Mouse (Mus musculus): ENCODE results near the gene Gm40193.
A peak's percentile ranks its signal among the peaks of the same experiment; 100 is the strongest.
"Not testable (repeated sequence)": the region's sequence is repeated elsewhere in the genome, so short reads cannot be mapped to it uniquely, and the experiment has no call there.

Gm40193 gene

DNA sequence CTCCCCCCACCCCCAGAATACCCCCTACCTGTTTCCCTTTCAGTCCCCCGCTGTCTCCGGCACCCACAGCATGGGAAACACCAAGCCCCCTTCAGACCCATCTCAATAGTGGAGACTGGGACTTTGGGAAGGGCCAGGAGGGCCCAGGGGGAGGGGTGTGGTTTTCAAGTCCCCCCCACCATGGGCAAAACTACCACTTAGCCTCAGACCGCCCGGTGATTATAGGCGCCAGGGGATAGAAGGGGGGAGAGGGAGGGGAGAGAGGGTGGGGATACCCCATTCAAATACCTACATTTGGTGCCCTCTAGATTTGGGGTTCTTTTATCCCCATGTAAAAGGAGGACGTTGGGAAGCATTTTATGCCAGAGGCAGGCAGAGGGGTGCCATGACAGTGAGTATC lies at the start of gene Gm40193:
Gene Gm40193, minus strand, starts transcription at position 101 of the 400 bp plus-strand sequence.
- DNase-seq (ENCODE audit: low spot score in 2 of 2) = no peak

DNA sequence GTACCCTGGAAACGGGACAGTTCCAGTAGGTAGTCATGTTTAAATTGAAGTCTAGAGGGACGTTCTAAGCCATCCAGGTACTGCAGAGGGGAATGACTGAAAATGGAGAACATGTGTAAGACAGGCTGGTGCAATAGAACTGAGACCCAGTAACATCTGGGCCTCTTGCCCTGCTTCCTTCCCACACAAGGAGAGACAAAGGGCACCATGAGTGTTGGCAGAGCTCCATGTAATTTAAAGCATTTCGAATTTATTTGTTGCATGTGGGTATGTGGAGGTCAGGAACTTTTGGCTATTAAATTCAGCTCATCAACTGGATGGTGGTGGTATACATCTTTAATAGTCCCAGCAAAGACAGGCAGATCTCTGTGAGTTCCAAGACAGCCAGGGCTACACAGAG lies 49.5 kb upstream of the Gm40193 start:
- no peak for DNase-seq (ENCODE audit: low spot score in 2 of 2)

DNA sequence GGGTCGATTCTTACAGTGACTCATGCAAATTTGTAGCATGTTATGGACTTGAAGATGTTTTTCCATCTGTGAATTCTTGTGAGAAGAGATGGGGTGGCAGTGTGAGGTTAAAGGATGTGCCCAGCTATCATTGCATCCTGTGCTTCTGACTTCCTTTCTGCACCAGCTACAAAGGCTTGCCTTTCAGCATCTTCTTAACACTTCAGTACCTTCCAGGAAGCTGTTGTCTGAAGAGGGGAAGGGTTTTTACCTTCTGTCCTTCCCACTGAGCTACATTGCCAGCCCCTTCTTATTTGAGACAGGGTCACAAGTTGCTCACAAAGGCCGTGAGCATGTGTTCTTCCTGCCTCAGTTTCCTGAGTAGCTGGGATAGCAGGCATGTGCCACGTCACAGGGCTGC lies 48.2 kb upstream of the Gm40193 start:
- DNase-seq (ENCODE audit: low spot score in 2 of 2) = peak in 1 of 2 experiments; percentile 20

DNA sequence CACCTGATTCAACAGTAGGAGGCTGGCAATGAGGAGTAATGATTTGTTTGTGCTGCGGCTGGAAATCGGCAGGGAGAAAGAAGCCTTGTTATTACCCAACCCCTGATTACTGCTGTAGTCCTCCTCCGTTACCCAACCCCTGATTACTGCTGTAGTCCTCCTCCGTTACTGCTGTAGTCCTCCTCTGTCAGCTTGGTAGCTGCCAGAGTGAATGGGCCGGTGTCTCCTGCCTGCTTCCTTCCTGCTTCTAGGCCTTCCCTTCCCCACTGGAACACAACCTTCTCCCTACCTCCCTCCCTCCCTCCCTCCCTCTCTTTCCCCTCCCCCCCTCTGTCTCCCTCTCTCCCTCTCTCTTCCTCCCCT lies 47.6 kb upstream of the Gm40193 start:
- no peak for DNase-seq (ENCODE audit: low spot score in 2 of 2)

DNA sequence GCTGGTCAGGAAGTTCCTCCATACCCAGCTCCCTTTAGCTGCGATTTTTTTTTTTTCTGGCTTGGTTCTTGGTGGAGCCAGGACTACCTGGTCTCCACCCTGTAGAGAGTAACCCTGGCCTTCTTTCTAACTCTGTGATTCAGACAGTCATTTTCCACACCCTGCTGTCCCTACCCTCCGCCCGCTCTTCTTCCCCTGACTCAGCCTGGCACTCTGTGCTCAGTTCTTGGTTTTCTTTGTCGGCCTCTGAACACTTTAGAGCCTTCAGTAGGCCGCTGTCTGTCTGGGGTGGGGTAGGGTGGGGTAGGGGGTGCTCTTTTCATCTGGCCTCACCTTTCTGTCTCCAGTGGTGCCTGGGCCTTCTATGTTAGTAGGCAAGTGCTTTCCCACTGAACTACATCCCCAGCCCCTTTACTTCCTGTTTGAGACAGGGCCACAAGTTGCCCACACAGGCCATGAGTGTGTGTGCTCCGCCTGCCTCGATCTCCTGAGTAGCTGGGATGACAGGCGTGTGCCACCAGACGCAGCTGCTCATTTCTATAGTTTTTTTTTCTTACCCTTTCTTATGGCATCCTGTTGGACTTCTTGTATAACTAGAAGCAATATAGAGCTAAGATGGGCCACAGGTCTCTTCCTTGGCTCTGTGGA lies 47.1 kb upstream of the Gm40193 start:
- no peak for DNase-seq (ENCODE audit: low spot score in 2 of 2)

DNA sequence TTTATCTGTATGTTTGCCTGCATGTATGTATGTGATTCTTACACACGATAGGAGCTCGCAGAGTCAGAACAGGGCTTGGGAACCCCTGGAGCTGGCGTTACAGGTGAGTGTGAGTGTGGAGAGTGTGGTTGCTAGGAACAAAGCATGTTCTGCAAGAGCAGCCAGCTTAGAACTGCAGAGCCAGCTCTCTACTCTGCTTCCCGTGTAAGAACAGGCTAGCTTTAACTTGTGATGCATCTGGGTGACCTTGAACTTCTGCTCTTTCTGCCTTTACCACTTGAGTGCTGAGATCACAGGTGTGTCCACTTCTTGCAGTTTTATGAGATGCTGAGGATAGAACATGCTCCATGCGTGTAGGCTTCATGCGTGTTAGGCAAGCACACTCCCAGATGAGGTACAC lies 46.2 kb upstream of the Gm40193 start:
- no peak for DNase-seq (ENCODE audit: low spot score in 2 of 2)

GRCm38 (mm10) chr11:70577201-70577600 lies 44.5 kb upstream of the Gm40193 start:
- DNase-seq (ENCODE audit: low spot score in 2 of 2) = no peak

GRCm38 (mm10) chr11:70573872-70574271 lies 41.1 kb upstream of the Gm40193 start:
- DNase-seq (ENCODE audit: low spot score in 2 of 2) = no peak

- DNase-seq (ENCODE audit: low spot score in 2 of 2) = no peak
Observed at GRCm38 (mm10) chr11:70572348-70572902, 39.7 kb upstream of the Gm40193 start.

- no peak for DNase-seq (ENCODE audit: low spot score in 2 of 2)
Observed at GRCm38 (mm10) chr11:70571641-70572040, 38.9 kb upstream of the Gm40193 start.

DNA sequence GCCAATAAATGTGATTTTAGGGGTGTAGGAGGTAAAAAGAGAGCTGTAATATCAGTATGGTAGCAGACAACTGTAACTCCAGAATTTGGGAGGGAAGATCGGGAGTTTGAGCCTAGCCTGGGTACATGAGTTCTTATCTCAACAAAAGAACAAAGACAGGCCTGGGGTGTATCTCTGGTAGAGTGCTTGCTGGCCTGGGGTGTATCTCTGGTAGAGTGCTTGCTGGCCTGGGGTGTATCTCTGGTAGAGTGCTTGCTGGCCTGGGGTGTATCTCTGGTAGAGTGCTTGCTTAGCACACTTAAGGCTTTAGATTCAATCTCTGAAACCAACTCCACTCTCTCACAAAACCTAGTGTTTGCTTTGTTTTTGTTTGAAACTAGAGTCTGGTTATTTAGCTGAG lies 37.9 kb upstream of the Gm40193 start:
- DNase-seq (ENCODE audit: low spot score in 2 of 2) = not testable (repeated sequence)

DNA sequence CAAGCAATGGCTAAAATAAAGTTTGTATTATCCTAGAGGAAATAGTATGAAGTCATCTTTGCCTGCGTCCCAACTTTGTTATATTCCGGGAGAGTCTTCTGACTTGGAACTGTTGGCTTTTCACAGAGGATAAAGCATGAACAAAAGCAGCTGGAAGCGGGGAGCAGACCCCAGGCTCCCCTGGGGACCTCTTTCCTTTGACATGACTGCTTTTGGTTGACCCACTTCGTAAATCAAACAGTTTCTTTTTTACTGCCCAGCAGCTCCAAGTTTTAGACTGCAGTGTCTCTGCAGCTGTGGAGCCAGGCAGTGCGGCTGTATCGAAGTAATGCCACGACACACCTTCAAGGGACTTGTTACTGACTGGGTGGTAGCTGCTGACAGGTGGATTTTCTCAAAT lies 33.8 kb upstream of the Gm40193 start:
- DNase-seq (ENCODE audit: low spot score in 2 of 2) = no peak

GRCm38 (mm10) chr11:70564276-70564873 lies 31.6 kb upstream of the Gm40193 start:
- no peak for DNase-seq (ENCODE audit: low spot score in 2 of 2)

DNA sequence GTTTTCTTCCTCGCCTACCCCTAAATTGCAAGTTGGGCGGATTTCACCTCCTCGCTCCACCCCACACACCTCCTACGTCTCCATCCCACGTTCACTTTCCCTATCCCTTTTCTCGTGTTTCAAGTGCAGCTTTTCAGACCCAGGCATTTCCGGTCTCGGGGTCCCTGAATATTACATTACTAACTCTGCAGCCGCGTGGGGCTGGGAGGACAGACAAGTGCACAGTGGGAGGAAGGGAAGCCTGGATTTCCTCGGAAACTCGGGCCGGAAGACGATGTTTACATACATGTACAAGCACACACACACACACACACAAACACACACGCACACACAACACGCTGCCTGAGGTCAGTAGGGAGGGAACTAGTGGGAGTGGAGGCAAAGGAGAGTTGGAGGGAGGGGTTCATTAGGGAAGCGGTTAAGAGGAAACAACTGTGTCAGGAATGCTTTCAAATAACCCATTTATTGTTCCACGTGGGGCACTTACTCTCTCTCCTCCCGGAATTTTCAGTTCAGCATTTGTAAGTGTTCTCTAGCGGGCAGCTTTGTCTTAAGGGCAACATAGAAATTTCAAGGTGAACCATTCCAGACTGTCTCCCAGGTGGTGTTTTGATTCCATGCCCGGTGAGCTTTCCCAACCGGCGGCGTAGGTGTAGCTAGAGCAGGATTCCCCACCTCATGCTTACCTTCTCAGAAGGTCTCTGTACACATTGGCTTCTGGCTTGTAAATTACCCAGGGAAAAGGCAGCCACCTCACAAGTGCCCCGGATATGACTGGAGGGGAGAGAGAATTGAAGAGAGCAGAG lies 30.9 kb upstream of the Gm40193 start:
- DNase-seq (ENCODE audit: low spot score in 2 of 2) = peak in 1 of 2 experiments; percentile 16

DNA sequence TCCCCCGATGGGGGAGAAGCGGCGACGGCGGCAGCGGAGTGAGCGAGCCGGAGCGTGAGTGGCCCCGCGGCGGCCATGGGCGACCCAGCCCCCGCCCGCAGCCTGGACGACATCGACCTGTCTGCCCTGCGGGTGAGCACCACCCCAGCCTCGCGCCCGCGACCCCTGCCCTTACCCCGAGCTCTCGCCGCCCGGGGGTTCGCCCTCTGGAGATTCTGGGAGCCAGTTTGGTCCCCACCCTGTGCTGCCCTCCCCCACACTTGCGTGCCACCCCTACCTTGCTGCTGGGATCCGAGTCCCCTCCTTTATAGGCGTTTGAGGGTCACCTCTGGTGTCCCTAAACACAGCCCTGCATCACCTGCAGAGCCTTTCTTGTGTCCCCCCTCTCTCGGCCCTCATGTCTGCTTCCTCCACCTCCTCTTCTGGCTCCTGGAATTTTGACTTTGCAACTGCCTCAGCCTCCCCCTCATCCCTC lies 30.3 kb upstream of the Gm40193 start:
- no peak for DNase-seq (ENCODE audit: low spot score in 2 of 2)

DNA sequence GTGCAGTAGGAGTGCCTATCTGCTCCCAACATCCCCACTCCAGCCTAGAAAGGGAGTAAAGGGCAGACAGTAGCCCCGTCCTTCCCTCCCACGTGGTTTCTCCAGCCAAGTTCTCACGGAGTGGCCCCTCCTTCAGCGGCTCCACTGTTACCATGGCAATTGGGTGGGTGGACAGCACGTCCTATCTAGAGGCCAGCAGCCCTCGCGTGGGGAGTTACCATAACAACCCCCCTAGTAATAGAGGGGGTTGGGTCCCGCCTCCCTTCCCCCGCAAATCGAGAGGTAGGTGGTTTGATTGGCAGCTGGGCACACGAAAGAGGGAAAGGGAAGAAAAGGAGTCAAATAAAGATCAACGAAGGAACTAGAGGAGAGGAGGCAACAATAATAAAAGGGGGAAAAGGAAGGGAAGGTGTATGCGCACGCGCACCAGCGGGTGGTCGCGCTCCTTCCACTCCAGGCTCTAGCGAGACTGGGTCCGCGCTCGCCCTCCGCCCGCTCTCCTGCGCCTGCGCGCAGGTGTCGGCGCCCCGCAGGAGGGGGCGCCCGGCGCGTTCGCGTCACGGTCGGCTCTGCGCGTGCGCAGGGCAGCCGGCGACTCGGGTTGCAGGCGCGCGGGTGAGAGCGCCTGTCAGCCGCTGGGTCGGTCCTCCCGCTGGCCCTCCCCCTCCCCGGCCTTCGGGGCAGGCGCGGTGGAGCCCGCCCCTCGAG lies 29.7 kb upstream of the Gm40193 start, which contains the start of gene Mink1:
Gene Mink1, plus strand, starts transcription at position 595 of the 708 bp plus-strand sequence.
- peak; percentile 74 to 83 for DNase-seq (ENCODE audit: low spot score in 2 of 2)

DNA sequence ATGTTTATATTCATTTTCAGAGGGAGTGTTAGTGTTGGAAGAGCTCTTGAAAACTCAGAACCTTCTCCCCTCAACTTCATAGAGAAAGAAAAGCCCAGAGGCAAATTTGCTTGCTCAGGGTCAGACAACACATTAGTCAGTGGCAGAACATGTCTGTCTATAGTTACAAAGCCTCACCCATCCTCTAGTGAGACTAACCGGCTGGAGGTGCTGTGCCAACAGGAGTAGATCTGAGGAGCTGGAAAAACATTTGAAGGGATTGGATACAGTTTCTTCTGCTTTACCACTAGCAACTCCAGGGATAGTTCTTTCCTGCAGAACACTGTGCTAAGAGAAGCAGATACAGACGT lies 29.2 kb upstream of the Gm40193 start:
- no peak for DNase-seq (ENCODE audit: low spot score in 2 of 2)

DNA sequence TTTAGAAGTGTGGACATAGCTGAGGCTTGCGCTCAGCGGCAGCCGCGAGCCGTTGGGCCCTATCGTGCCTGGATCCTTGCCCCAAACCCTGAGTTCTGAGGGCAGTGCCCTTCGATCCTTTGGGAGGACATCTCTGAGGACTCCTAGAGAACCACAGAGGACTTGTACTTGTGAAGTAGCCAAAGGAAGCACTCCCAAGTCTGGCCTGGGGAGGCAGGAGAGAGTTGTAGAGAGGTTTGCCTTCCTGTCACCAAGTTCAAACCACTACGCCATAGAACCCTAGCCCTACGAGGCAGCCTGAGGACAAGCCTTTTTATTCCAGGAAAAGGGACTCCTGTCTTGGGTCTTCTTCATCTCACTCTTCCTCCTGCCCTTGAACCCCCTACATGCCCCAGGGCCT lies 24.8 kb upstream of the Gm40193 start:
- DNase-seq (ENCODE audit: low spot score in 2 of 2) = no peak

DNA sequence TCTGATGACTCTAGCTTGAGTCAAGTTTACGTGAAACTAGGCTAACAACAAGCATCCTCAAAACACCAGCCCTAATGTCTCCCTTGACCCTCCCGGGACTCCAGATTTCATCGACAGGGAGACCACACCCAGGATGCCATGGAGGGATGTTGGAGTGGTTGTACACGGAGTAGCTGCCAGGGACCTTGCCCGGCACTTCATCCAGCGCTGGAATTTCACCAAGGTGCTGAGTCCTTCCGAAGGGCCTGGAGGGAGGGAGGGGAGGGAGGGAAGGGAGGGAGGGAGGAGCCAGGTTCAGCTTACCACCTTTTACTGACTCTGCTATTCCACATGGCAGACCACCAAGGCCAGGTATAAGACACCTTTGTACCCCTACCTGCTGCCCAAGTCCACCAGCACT lies 21.2 kb upstream of the Gm40193 start:
- no peak for DNase-seq (ENCODE audit: low spot score in 2 of 2)

- DNase-seq (ENCODE audit: low spot score in 2 of 2) = no peak
Observed at GRCm38 (mm10) chr11:70551526-70551925, 18.8 kb upstream of the Gm40193 start.

GRCm38 (mm10) chr11:70544496-70544895 lies 11.8 kb upstream of the Gm40193 start:
- no peak for DNase-seq (ENCODE audit: low spot score in 2 of 2)

GRCm38 (mm10) chr11:70541415-70541814 lies 8.7 kb upstream of the Gm40193 start:
- DNase-seq (ENCODE audit: low spot score in 2 of 2) = no peak

Measured in natural killer cell, adult 2 months (primary cell).